Mouse (Mus musculus) embryonic fibroblast, embryonic 13.5 days (primary cell): ENCODE results near the gene Sox1. TPM values are rescaled to one million over a fixed set of nuclear protein-coding genes. Genes with fewer than 3 reads are reported as not detected.

Source experiments
- H3K27ac ChIP-seq: 2 replicates; pipeline ENCODE4 v1.5.1; 2012; ENCODE audit warnings: low read length, control low read depth, inconsistent platforms; ENCODE audit not compliant: insufficient read depth
- H3K4me1 ChIP-seq: 2 replicates; pipeline ENCODE4 v1.6.1; 2011; ENCODE audit warnings: low read length; ENCODE audit not compliant: control insufficient read depth, insufficient read depth
- H3K4me3 ChIP-seq: 2 replicates; pipeline ENCODE4 v1.5.1; 2011; ENCODE audit warnings: mild to moderate bottlenecking, control low read depth, low read length; ENCODE audit not compliant: insufficient read depth
- CTCF ChIP-seq: IDR thresholded peaks from 2 replicates; pipeline ENCODE4 v1.5.1; 2011; ENCODE audit warnings: mild to moderate bottlenecking, control low read depth, low read length, moderate library complexity, borderline replicate concordance; ENCODE audit not compliant: insufficient read depth
- POLR2A ChIP-seq: IDR thresholded peaks from 2 replicates; pipeline ENCODE4 v1.6.1; 2011; ENCODE audit warnings: low read depth, mild to moderate bottlenecking, control low read depth, low read length, moderate library complexity
- polyA plus RNA-seq: library from polyadenylated mRNA; stranded (reverse); fragments of >200 nt; gene quantifications from 2 replicates; pipeline ENCODE4 v1.2.4, GENCODE M21; 2011; ENCODE audit warnings: low read depth; ENCODE audit not compliant: missing spikeins, insufficient read length

The Sox1 gene
- polyA plus RNA-seq, 1 experiment: not detected

GRCm38 (mm10) chr8:12417056-12417455 is 22.0 kb downstream of the Sox1 start:
- H3K4me1 ChIP-seq: no peaks in the 10 kb centered on the region
- H3K4me3 ChIP-seq: no peak overlapping the region
- TF ChIP-seq POLR2A: no peak
- TF ChIP-seq CTCF: no peak
- no peak overlapping the region for H3K27ac ChIP-seq

- H3K4me1 ChIP-seq: no peaks in the 10 kb centered on the region
- TF ChIP-seq CTCF (no peak), POLR2A (no peak)
- no peak overlapping the region for H3K4me3 ChIP-seq
- no peak overlapping the region for H3K27ac ChIP-seq
Measured at GRCm38 (mm10) chr8:12420537-12420936, 25.4 kb downstream of the Sox1 start.

GRCm38 (mm10) chr8:12425906-12426305 is 30.8 kb downstream of the Sox1 start:
- TF ChIP-seq POLR2A: no peak
- no peak for TF ChIP-seq CTCF
- H3K27ac ChIP-seq: no peak overlapping the region
- H3K4me1 ChIP-seq: no peaks in the 10 kb centered on the region
- no peak overlapping the region for H3K4me3 ChIP-seq

GRCm38 (mm10) chr8:12427346-12427745 is 32.3 kb downstream of the Sox1 start:
- Histone ChIP-seq H3K4me1 (no peaks in the 10 kb centered on the region), H3K27ac (no peak overlapping the region), H3K4me3 (no peak overlapping the region)
- no peak for TF ChIP-seq POLR2A
- TF ChIP-seq CTCF: no peak

- H3K4me3 ChIP-seq: no peak overlapping the region
- no peak for TF ChIP-seq CTCF
- TF ChIP-seq POLR2A: no peak
Measured at GRCm38 (mm10) chr8:12427886-12428799, 33.0 kb downstream of the Sox1 start.

GRCm38 (mm10) chr8:12428931-12429330 is 33.8 kb downstream of the Sox1 start:
- Histone ChIP-seq H3K4me3 (no peak overlapping the region), H3K4me1 (no peaks in the 10 kb centered on the region), H3K27ac (no peak overlapping the region)
- TF ChIP-seq CTCF (no peak), POLR2A (no peak)

More at GRCm38 (mm10) chr8:12427886-12428799, 33.0 kb downstream of the Sox1 start:
- H3K27ac ChIP-seq: no peak overlapping the region
- H3K4me1 ChIP-seq: no peaks in the 10 kb centered on the region

GRCm38 (mm10) chr8:12429601-12430172 is 34.6 kb downstream of the Sox1 start:
- H3K4me3 ChIP-seq: no peak overlapping the region
- no peak overlapping the region for H3K27ac ChIP-seq
- TF ChIP-seq CTCF: no peak
- no peak for TF ChIP-seq POLR2A
- H3K4me1 ChIP-seq: no peaks in the 10 kb centered on the region

GRCm38 (mm10) chr8:12430173-12430899 is 35.2 kb downstream of the Sox1 start:
- TF ChIP-seq CTCF (no peak), POLR2A (no peak)
- Histone ChIP-seq H3K4me1 (no peaks in the 10 kb centered on the region), H3K4me3 (no peak overlapping the region), H3K27ac (no peak overlapping the region)

GRCm38 (mm10) chr8:12430900-12431737 is 36.0 kb downstream of the Sox1 start:
- Histone ChIP-seq H3K4me3 (no peak overlapping the region), H3K27ac (no peak overlapping the region), H3K4me1 (no peaks in the 10 kb centered on the region)
- no peak for TF ChIP-seq POLR2A
- TF ChIP-seq CTCF: no peak

GRCm38 (mm10) chr8:12431738-12432055 is 36.6 kb downstream of the Sox1 start:
- no peak for TF ChIP-seq POLR2A
- TF ChIP-seq CTCF: no peak
- no peak overlapping the region for H3K27ac ChIP-seq
- H3K4me3 ChIP-seq: no peak overlapping the region
- H3K4me1 ChIP-seq: no peaks in the 10 kb centered on the region
